Mouse (Mus musculus) ES-Bruce4 (cell line): ENCODE results near the gene Nek1.

Source experiments
- CTCF ChIP-seq: IDR thresholded peaks from one replicate; pipeline ENCODE4 v1.8.1; 2011; ENCODE audit warnings: low read depth, low read length
- EP300 ChIP-seq: IDR thresholded peaks from 2 replicates; pipeline ENCODE4 v1.6.1; 2011; ENCODE audit warnings: low read depth, low read length; ENCODE audit not compliant: insufficient read depth
- POLR2A ChIP-seq: IDR thresholded peaks from one replicate; pipeline ENCODE4 v1.8.1; 2011; ENCODE audit warnings: low read length; ENCODE audit not compliant: insufficient read depth

GRCm38 (mm10) chr8:61043874-61044273 lies 50.9 kb downstream of the Nek1 start:
- no peak for TF ChIP-seq CTCF
- no peak for TF ChIP-seq POLR2A
- no peak for TF ChIP-seq EP300
